Mouse (Mus musculus): ENCODE data around the gene Eml6.

DNA sequence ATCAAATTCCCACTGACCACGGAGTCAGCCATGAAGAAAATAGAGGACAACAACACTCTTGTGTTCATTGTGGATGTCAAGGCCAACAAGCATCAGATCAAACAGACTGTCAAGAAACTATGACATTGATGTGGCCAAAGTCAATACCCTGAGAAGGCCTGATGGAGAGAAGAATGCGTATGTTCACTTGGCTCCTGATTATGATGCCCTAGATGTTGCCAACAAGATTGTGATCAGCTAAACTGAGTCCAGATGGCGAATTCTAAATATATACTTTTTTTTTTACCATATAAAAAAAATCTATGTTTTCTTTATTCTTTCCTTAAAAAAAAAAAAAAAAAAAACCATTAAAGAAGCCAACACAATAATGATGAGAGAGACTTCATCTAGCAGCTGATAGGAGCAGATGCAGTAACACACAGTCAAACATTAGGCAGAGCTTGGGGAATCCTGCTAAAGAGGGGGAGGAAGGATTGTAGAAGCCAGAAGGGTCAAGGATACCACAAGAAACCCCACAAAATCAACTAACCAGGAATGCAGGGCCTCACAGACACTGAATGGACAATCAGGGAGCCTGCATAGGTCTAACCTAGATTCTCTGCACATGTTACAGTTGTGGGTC, 185.1 kb downstream of the Eml6 start:
- TF ChIP-seq CTCF (IDR thresholded peaks at IDR 0.05; ENCODE audit: control insufficient read depth, insufficient read depth, insufficient replicate concordance, low read depth, low read length) = no peak
- no peak for TF ChIP-seq POLR2A (IDR thresholded peaks at IDR 0.05; ENCODE audit: control insufficient read depth, low read depth, low read length)
